Mouse (Mus musculus): ENCODE results near the gene 4921536K21Rik. TPM values are rescaled to one million over a fixed set of nuclear protein-coding genes. Genes with fewer than 3 reads are reported as not detected.

4921536K21Rik gene
- polyA plus RNA-seq, 1 experiment: 0.89 TPM

DNA sequence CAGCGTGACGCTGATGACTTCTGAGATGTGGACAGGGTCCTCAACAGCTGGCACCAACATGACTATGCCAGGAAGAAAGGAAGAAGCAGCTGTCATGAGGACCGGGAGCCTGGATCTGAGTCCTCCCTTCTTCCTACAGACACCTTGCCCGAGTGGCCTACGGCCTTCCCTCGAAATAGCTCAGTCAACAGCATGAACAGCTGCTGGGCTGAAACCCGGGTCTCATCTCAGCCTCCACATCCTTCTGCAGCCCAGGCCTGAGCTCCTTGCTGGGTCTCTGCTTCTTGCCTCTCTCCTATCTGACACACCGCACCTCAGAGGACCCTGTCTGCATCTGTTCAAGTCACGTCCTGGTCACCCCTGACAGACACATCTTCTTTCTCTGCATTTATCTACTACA, 27.2 kb upstream of the 4921536K21Rik start:
- Histone ChIP-seq H3K27me3 (ENCODE audit: control insufficient read depth, insufficient read depth, insufficient read length) (peaks cover 12% of the 10 kb centered on the region), H3K36me3 (ENCODE audit: control insufficient read depth, insufficient read depth) (no peaks in the 10 kb centered on the region), H3K79me3 (ENCODE audit: low read depth) (no peaks in the 10 kb centered on the region), H3ac (ENCODE audit: control insufficient read depth, insufficient read length, low read depth) (no peak overlapping the region), H3K79me2 (ENCODE audit: control insufficient read depth, insufficient read depth) (no peaks in the 10 kb centered on the region), H3K4me3 (ENCODE audit: insufficient read depth, poor library complexity, severe bottlenecking) (no peak overlapping the region)
- TF ChIP-seq MYOG (IDR thresholded peaks at IDR 0.05; ENCODE audit: control insufficient read depth, extremely low read depth, insufficient read length) (no peak), MAX (IDR thresholded peaks at IDR 0.05) (no peak), CTCF (IDR thresholded peaks at IDR 0.05; ENCODE audit: control insufficient read depth, insufficient read depth, insufficient read length) (no peak), MYOD1 (IDR thresholded peaks at IDR 0.05; ENCODE audit: control insufficient read depth, insufficient read length, low read depth) (no peak), USF1 (IDR thresholded peaks at IDR 0.05; ENCODE audit: low read depth) (no peak), FOSL1 (IDR thresholded peaks at IDR 0.05; ENCODE audit: insufficient read depth, low read length, poor library complexity, severe bottlenecking) (no peak), CEBPB (IDR thresholded peaks at IDR 0.05; ENCODE audit: low read depth) (no peak)

- Histone ChIP-seq H3K36me3 (ENCODE audit: control insufficient read depth, insufficient read depth) (no peaks in the 10 kb centered on the region), H3K79me3 (ENCODE audit: low read depth) (no peaks in the 10 kb centered on the region), H3K79me2 (ENCODE audit: control insufficient read depth, insufficient read depth) (no peaks in the 10 kb centered on the region), H3K27me3 (ENCODE audit: control insufficient read depth, insufficient read depth, insufficient read length) (peaks cover 8% of the 10 kb centered on the region), H3ac (ENCODE audit: control insufficient read depth, insufficient read length, low read depth) (no peak overlapping the region), H3K4me3 (ENCODE audit: insufficient read depth, poor library complexity, severe bottlenecking) (no peak overlapping the region)
- no peak for TF ChIP-seq CEBPB (IDR thresholded peaks at IDR 0.05; ENCODE audit: low read depth)
- TF ChIP-seq MAX (IDR thresholded peaks at IDR 0.05): no peak
- TF ChIP-seq CTCF (IDR thresholded peaks at IDR 0.05; ENCODE audit: control insufficient read depth, insufficient read depth, insufficient read length): peak; percentile 78
- peak; percentile 17 for TF ChIP-seq MYOD1 (IDR thresholded peaks at IDR 0.05; ENCODE audit: control insufficient read depth, insufficient read length, low read depth)
- no peak for TF ChIP-seq MYOG (IDR thresholded peaks at IDR 0.05; ENCODE audit: control insufficient read depth, extremely low read depth, insufficient read length)
These were observed 26.5 kb upstream of the 4921536K21Rik start for GRCm38 (mm10) chr11:3921281-3921850.

DNA sequence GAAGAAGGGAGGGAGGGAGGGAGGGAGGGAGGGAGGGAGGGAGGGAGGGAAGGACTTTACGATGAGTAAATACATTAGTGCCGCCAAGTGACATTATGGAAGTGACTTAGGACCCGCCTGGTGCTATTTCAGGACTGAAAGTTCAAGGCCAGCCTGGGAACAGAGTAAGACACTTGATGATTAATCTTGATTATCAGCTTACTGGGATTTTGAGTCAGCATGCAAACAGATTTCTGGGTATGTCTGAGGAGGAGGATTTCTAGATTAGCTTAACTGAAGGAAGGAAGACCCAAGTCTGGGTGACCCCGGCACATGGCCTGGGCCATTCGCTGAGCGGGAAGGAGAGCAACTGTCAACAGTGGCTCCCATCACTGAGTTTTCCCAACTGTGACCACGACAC, 25.6 kb upstream of the 4921536K21Rik start:
- H3K79me2 ChIP-seq (ENCODE audit: control insufficient read depth, insufficient read depth): no peaks in the 10 kb centered on the region
- H3K36me3 ChIP-seq (ENCODE audit: control insufficient read depth, insufficient read depth): no peaks in the 10 kb centered on the region
- TF ChIP-seq CTCF (IDR thresholded peaks at IDR 0.05; ENCODE audit: control insufficient read depth, insufficient read depth, insufficient read length) (no peak), USF1 (IDR thresholded peaks at IDR 0.05; ENCODE audit: low read depth) (no peak), CEBPB (IDR thresholded peaks at IDR 0.05; ENCODE audit: low read depth) (no peak), MYOG (IDR thresholded peaks at IDR 0.05; ENCODE audit: control insufficient read depth, extremely low read depth, insufficient read length) (no peak), MAX (IDR thresholded peaks at IDR 0.05) (no peak), FOSL1 (IDR thresholded peaks at IDR 0.05; ENCODE audit: insufficient read depth, low read length, poor library complexity, severe bottlenecking) (no peak), MYOD1 (IDR thresholded peaks at IDR 0.05; ENCODE audit: control insufficient read depth, insufficient read length, low read depth) (no peak)
- H3K4me3 ChIP-seq (ENCODE audit: insufficient read depth, poor library complexity, severe bottlenecking): no peak overlapping the region
- H3ac ChIP-seq (ENCODE audit: control insufficient read depth, insufficient read length, low read depth): no peak overlapping the region
- peaks cover 4% of the 10 kb centered on the region for H3K27me3 ChIP-seq (ENCODE audit: control insufficient read depth, insufficient read depth, insufficient read length)
- H3K79me3 ChIP-seq (ENCODE audit: low read depth): no peaks in the 10 kb centered on the region

- no peak overlapping the region for H3ac ChIP-seq (ENCODE audit: control insufficient read depth, insufficient read length, low read depth)
- no peaks in the 10 kb centered on the region for H3K36me3 ChIP-seq (ENCODE audit: control insufficient read depth, insufficient read depth)
- TF ChIP-seq MAX (IDR thresholded peaks at IDR 0.05): peak; percentile 46
- no peak for TF ChIP-seq CTCF (IDR thresholded peaks at IDR 0.05; ENCODE audit: control insufficient read depth, insufficient read depth, insufficient read length)
- no peaks in the 10 kb centered on the region for H3K79me3 ChIP-seq (ENCODE audit: low read depth)
- no peak overlapping the region for H3K4me3 ChIP-seq (ENCODE audit: insufficient read depth, poor library complexity, severe bottlenecking)
- no peaks in the 10 kb centered on the region for H3K27me3 ChIP-seq (ENCODE audit: control insufficient read depth, insufficient read depth, insufficient read length)
- no peaks in the 10 kb centered on the region for H3K79me2 ChIP-seq (ENCODE audit: control insufficient read depth, insufficient read depth)
These were observed 23.8 kb upstream of the 4921536K21Rik start for GRCm38 (mm10) chr11:3918738-3919137.

DNA sequence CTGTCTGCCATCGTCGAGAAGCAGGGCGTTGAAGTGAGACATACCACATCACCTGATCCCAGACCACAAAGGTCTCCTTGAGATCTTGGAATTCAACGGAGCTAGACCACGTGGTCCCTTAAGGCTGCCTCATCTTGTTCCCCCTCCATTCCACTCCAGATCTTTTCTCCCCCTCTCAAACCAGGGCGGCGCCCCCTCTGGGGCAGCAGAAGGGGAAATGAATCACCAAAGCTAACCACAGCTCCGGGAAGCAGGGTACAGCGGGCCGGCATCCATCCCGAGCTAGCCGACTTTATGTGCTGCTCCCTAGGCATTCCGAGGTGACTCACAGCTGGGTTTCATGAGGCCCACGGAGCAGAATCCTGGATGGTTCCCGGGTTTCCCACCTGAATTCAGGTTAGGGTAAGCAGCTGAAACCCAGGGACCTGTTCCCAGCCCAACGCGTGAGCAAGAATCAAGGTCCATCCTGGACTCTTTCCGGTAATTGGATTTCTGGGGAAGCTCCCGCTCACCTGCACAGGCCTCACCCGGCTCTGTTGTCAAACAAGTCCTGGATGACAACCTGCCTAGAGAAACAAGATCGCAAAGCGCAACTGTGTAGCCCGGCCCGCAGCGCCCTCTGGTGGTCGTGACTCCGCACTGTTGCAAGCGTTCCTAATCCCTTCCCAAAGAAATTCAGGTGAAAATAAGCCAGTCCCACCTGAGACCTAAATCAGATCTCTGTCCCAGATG, 19.4 kb upstream of the 4921536K21Rik start, which contains the start of gene Slc35e4:
Slc35e4 (minus strand) TSS at position 556 of the 732 bp plus-strand sequence.
- Histone ChIP-seq H3ac (ENCODE audit: control insufficient read depth, insufficient read length, low read depth) (peak within 1 kb of the TSS; percentile 72), H3K79me3 (ENCODE audit: low read depth) (peaks cover 39% of the 10 kb centered on the region), H3K4me3 (ENCODE audit: insufficient read depth, poor library complexity, severe bottlenecking) (peak within 1 kb of the TSS; percentile 91), H3K27me3 (ENCODE audit: control insufficient read depth, insufficient read depth, insufficient read length) (no peaks in the 10 kb centered on the region), H3K79me2 (ENCODE audit: control insufficient read depth, insufficient read depth) (peaks cover 44% of the 10 kb centered on the region), H3K36me3 (ENCODE audit: control insufficient read depth, insufficient read depth) (peaks cover 8% of the 10 kb centered on the region)
- TF ChIP-seq FOSL1 (IDR thresholded peaks at IDR 0.05; ENCODE audit: insufficient read depth, low read length, poor library complexity, severe bottlenecking) (peak; percentile 83), MYOG (IDR thresholded peaks at IDR 0.05; ENCODE audit: control insufficient read depth, extremely low read depth, insufficient read length) (no peak), USF1 (IDR thresholded peaks at IDR 0.05; ENCODE audit: low read depth) (peak; percentile 95), MAX (IDR thresholded peaks at IDR 0.05) (peak; percentile 98), CEBPB (IDR thresholded peaks at IDR 0.05; ENCODE audit: low read depth) (no peak), CTCF (IDR thresholded peaks at IDR 0.05; ENCODE audit: control insufficient read depth, insufficient read depth, insufficient read length) (peak; percentile 76), MYOD1 (IDR thresholded peaks at IDR 0.05; ENCODE audit: control insufficient read depth, insufficient read length, low read depth) (peak; percentile 18)

All from C2C12 (cell line).